Mouse (Mus musculus): ENCODE measurements at regions not wholly inside any gene's neighbourhood (a gene's known extent, or its start where the extent isn't known, plus 50 kb on each side); places are given as distances from the start of the nearest gene placed in this dataset.

GRCm38 (mm10) chr7:68579216-68579615 is 169.8 kb downstream of the Arrdc4 start:
- ATAC-seq (ENCODE audit: low TSS enrichment), result no peak

DNA sequence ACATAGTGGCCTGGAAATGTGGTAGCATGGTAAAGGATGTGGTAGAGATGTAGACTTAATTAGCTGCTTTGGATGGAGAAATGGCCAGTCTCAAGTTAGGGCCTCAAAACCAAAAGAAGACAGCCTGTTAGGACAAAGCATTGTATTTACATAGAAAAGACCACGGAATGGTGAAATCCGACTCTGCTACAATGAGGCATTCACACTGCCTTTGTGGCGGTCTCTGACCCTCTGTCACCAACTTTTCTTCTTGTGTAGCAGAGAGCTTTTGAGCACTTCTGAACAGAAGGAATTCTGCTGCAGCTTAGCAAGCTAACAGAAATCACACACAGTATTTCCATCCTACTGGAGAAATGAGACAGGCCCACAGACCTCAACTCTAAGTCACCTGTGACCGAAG is 177.7 kb downstream of the Arrdc4 start:
- no peak for ATAC-seq (ENCODE audit: low TSS enrichment)

DNA sequence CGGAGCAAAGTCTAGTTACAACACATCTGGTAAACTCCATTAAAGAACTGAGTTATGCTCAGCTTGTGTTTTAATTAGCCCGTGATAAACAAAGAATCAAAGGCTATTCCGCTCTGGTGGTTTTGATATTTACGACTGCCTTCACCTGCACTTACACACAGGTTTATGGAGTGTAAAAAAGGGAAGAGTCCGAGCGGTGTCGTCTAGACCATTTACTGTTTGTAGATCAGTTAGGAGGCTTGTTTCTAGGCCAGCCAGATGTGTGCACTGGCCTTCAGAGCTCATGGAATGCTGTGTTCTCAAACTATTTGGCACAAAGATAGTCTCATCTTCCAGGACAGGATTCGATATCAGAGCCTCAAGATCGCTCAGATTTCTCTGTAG is 180.9 kb downstream of the Arrdc4 start:
- no peak for ATAC-seq (ENCODE audit: low TSS enrichment)

DNA sequence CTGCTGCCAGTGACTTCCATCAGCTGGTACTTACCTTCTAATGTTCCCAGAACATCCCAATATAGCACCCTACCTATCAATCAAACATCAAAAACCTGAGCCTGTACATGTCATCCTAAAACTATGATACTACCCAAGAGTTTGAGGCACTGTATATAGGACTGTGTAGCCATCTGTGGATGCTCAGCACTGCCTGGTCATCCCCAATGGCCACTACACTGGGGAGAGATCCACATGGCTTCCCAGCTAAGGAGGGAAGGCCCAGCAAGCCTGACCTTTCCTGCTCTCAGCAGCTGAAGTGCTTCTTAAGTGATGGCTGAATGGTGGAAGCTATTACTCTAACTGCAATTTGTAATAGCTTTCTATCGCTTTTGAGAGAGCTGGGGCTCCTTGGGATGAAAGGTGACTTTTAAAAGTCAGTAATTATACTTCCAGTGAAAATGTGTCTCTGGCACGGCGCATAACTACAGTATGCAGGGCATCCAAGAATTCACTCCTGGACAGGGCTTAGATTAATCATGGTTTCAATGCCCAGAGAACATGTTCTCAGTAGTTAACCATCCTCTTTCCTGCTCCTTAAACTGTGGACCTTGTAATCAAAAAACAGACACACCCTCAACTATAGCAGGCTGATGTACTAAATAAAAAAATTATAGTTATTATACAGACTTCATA is 181.5 kb downstream of the Arrdc4 start:
- no peak for ATAC-seq (ENCODE audit: low TSS enrichment)

GRCm38 (mm10) chr7:68559440-68560343 is 189.3 kb downstream of the Arrdc4 start:
- ATAC-seq (ENCODE audit: low TSS enrichment), result no peak

DNA sequence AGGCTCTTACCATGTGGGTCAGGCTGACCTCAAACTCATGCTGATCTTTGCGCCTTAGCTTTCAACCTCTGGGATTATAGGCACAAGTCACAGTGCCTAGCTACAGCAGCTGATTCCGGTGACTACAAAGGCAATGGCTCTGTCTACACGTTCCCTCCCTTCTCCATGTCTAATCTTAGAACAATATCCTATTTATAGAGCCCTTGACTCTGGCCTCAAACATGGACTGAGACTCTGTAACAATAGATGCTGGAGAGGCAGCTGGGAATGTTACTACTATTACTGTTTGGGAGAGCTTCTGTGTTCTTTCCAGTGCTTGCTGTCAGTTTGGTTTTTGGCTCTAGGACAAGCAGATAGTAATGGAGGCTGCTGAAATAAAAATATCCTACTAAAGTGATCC is 198.7 kb downstream of the Arrdc4 start:
- ATAC-seq (ENCODE audit: low TSS enrichment), result no peak

- no peak for ATAC-seq (ENCODE audit: low TSS enrichment)
These were observed 200.9 kb downstream of the Arrdc4 start for GRCm38 (mm10) chr7:68548176-68548575.

DNA sequence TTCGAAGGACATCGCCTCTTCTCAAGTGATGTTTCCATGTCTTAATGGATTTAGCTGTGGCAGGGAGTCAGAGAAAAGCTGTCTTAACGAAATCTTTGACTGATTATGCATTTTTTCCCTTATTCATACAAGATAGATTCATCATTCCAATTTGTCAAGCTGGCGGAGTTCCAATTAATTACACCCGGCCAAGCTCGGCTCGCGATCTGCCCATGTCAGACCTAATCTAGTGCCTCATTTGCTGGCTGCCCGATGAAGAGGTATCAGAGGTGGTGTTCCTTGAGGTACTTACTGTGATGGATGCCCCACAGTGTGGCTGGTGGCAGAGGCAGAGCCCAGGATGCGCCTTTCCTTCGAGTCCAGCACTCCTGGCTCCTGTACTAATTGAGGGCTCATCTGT is 204.9 kb downstream of the Arrdc4 start:
- no peak for ATAC-seq (ENCODE audit: low TSS enrichment)

DNA sequence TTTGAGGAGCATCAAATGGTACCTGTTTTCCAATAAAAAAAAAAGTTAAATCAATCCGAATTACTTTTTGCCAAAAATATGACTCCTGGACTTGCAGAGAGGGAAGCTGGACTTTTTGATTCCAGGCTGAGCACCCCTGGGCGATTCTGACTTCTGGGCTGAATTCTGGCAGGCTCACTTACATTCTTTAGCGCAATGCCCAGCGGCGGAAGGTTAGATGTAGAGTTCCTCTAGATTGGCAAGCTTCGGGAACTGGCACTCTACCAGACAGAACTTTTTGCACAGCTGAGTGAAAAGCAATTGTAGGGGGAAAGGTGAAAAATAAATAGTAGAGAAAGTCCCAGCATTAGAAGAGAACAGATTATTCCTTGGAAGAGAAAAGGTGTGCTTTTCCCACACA is 235.5 kb downstream of the Fam169b start:
- ATAC-seq (ENCODE audit: low TSS enrichment), result no peak

DNA sequence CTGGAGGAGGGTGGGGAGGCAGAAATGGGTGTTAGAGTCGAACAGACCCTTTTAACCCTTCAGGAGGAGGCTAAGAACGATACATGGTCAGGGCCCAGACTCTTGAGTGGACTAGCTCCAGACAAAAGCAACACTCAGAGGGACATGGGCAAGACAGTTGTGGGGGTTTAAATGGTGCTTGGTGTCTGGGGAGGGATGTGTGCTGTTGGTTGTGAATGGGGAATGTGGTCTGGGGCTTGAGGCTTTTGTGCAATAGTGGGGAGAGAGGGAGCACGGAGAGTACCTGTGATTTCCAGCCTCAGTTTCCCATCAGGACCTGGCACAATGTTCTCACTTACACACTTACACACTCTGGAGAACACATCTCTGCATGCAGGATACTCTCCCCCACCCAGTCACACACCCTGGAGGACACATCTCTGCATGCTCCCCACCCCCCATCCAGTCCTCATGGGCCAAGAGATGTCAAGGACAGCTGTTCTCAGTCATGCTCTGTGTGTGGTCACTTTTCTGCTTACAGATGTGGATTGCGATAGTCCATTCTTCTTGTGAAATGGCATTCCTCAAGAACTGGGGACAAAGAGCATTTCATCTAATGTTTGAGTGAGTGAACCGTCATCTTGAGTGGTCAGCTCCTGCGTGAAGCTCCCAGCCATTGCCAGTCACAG is 217.6 kb downstream of the Fam169b start:
- ATAC-seq (ENCODE audit: low TSS enrichment), result no peak

DNA sequence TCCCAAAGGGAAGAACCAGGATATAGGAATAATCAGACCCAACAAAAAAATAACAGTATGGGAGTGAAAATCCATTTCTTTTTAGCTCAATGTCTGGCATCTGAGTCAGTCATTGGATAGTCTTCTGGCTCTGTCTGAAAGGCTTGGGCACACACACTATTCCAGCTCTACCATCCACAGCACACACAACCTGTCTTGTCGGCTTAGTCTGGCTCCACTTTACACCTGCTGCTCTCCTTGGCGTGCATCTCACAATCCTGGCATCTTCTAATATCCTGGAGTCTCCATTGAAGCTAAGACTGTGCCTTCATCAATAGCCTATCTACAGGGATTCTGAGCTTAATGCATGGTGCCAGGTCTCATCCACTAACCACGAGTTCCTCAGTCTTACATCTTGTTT is 213.0 kb downstream of the Fam169b start:
- no peak for ATAC-seq (ENCODE audit: low TSS enrichment)

- ATAC-seq (ENCODE audit: low TSS enrichment), result no peak
These were observed 208.9 kb downstream of the Fam169b start for GRCm38 (mm10) chr7:68482553-68482952.

DNA sequence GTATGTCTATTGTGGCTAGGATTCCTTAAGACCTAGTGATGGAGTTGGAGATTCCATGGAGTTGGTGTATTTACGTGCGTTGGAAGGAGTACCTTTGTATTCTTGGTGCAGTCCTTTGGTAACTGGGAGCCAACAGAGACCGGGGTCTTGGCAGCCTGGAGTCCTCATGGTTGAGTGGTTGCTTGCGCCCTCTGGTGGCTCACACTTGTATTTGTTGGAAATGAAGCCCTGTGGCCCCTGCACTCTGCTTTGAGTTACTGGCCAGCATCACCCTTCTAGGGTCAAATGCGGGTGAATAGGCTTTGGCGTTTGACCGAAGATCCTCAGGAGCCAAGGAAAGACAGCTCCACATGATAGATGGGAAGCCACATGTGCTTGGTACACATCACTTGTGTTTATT is 207.1 kb downstream of the Fam169b start:
- peak; percentile 65 for ATAC-seq (ENCODE audit: low TSS enrichment)

DNA sequence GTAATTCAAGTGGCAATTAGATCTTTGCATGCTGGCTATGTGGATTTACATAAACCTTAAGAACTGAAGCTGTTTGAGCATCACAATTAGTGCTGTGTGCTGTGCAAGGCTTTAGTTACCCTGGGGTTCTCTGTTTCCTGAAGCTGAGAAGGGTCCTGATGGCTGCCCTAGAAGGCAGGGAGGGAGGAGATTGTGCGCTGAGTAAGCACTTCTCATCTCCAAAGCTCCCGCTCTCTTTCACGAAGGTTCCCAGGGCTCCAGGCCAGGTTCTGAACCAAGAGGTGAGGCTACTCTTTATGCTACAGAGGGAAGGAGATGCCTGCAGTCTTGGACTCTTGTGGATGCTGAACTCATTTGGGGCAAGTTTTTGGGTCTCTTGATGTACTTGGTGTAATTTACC is 206.7 kb downstream of the Fam169b start:
- ATAC-seq (ENCODE audit: low TSS enrichment), result no peak

- ATAC-seq (ENCODE audit: low TSS enrichment), result no peak
These were observed 204.4 kb downstream of the Fam169b start for GRCm38 (mm10) chr7:68478044-68478443.

DNA sequence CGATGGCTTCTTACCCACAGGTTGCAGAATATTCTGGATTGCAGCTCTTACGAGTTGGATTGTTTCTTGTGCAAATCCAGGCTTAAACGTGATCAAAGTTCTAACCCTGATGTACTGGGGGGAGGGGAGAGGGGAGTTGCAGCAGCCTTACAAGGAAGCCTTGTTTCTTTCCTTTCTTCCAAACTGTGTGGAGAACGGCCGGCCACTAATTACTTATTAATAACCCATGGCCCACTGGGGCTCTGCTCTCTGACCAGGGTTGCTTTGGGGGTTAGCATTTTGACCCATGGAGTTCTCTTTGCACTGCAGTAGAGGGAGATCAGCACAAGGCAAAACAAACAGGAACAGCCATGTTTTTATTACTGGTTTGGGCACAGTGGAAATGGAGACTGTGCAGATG is 199.2 kb downstream of the Fam169b start:
- ATAC-seq (ENCODE audit: low TSS enrichment), result no peak

GRCm38 (mm10) chr7:68470983-68471382 is 197.3 kb downstream of the Fam169b start:
- ATAC-seq (ENCODE audit: low TSS enrichment), result no peak

- ATAC-seq (ENCODE audit: low TSS enrichment), result no peak
These were observed 194.9 kb downstream of the Fam169b start for GRCm38 (mm10) chr7:68468574-68468973.

DNA sequence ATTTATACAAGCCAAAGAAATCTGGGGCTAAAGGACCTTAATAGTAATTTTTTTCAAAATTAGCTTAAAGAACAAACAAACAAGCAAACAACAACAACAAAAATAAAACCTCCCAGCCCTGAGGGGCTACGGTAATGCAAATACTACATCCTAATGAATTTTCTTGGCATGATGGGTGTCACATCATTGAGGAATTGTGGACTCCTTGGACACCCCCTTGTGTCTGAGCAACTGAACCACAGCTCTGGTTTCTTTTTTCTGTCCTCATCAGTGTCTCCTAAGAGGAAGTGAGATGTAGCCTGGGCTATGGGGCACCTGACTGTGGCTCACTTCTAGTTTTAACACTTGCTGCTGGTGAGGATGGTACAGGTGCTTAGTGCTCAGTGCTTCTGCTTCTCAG is 184.2 kb downstream of the Fam169b start:
- ATAC-seq (ENCODE audit: low TSS enrichment), result no peak

GRCm38 (mm10) chr7:68455451-68455850 is 181.8 kb downstream of the Fam169b start:
- ATAC-seq (ENCODE audit: low TSS enrichment), result no peak

GRCm38 (mm10) chr7:68453028-68453692 is 179.5 kb downstream of the Fam169b start:
- no peak for ATAC-seq (ENCODE audit: low TSS enrichment)

DNA sequence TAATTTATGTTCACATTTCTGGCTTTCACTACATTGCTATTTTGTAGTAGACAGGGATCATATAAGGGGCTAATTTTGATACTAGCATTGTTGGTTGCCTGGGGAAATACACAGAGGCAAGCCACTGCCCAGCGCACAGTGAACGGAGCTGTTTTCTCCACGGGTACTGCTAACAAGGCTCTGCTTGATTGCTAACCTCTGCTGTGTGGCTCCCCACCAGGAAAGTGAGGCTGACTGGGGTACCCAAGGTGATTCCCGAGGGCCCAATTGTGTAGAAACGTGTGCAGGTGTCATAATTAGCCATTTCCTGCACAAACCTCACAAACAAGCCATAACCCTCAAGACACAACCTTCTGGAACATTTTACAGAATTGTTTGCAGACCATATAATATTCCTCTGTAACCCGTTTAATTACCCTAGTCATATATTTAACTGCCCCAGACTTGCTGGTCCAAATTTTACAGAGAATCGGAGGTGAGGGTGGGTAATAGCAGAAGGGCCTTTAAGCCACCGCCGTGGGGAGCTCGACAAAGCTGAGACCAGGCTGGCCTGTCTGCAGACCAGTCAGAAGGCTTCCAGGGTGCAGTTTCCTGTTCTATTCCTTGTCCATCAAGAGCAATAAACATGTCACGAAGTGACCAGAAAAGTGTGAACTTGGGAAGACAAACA is 170.9 kb downstream of the Fam169b start:
- no peak for ATAC-seq (ENCODE audit: low TSS enrichment)
